Mouse (Mus musculus): ENCODE results near the gene Rac2. TPM values are rescaled to one million over a fixed set of nuclear protein-coding genes. Genes with fewer than 3 reads are reported as not detected.

The Rac2 gene
- polyA plus RNA-seq, 1 experiment: 117 TPM

GRCm38 (mm10) chr15:78588900-78589299 is 16.3 kb upstream of the Rac2 start:
- Histone ChIP-seq H3K36me3 (ENCODE audit: control insufficient read depth, insufficient read depth, low read length) (no peaks in the 10 kb centered on the region), H3K4me3 (ENCODE audit: insufficient read depth, low read depth, low read length) (no peak overlapping the region), H3K27ac (ENCODE audit: insufficient read depth, low read depth, low read length) (no peak overlapping the region), H3K27me3 (replicated peaks; ENCODE audit: control insufficient read depth, insufficient read depth, low read length) (no peaks in the 10 kb centered on the region), H3K4me1 (ENCODE audit: control insufficient read depth, insufficient read depth, low read length) (no peaks in the 10 kb centered on the region)
- TF ChIP-seq CTCF (conservative IDR thresholded peaks at IDR 0.05; ENCODE audit: insufficient read depth, insufficient read length, low read depth, low read length): no peak
- TF ChIP-seq POLR2A (IDR thresholded peaks at IDR 0.05; ENCODE audit: low read depth, low read length): no peak
- WGBS: 76% methylated on average over 4 of the region's 4 CpGs
- DNase-seq: peak; percentile 31

GRCm38 (mm10) chr15:78588049-78588448 is 15.5 kb upstream of the Rac2 start:
- no peaks in the 10 kb centered on the region for H3K4me1 ChIP-seq (ENCODE audit: control insufficient read depth, insufficient read depth, low read length)
- H3K4me3 ChIP-seq (ENCODE audit: insufficient read depth, low read depth, low read length): no peak overlapping the region
- H3K27me3 ChIP-seq (replicated peaks; ENCODE audit: control insufficient read depth, insufficient read depth, low read length): no peaks in the 10 kb centered on the region
- WGBS: 88% methylated on average over 4 of the region's 4 CpGs
- no peak for DNase-seq
- H3K27ac ChIP-seq (ENCODE audit: insufficient read depth, low read depth, low read length): no peak overlapping the region
- TF ChIP-seq CTCF (conservative IDR thresholded peaks at IDR 0.05; ENCODE audit: insufficient read depth, insufficient read length, low read depth, low read length) (no peak), POLR2A (IDR thresholded peaks at IDR 0.05; ENCODE audit: low read depth, low read length) (no peak)
- H3K36me3 ChIP-seq (ENCODE audit: control insufficient read depth, insufficient read depth, low read length): no peaks in the 10 kb centered on the region

GRCm38 (mm10) chr15:78587050-78587994 is 14.7 kb upstream of the Rac2 start:
- Histone ChIP-seq H3K4me1 (ENCODE audit: control insufficient read depth, insufficient read depth, low read length) (no peaks in the 10 kb centered on the region), H3K36me3 (ENCODE audit: control insufficient read depth, insufficient read depth, low read length) (no peaks in the 10 kb centered on the region), H3K27ac (ENCODE audit: insufficient read depth, low read depth, low read length) (no peak overlapping the region), H3K27me3 (replicated peaks; ENCODE audit: control insufficient read depth, insufficient read depth, low read length) (no peaks in the 10 kb centered on the region), H3K4me3 (ENCODE audit: insufficient read depth, low read depth, low read length) (no peak overlapping the region)
- peak; percentile 86 for DNase-seq
- TF ChIP-seq POLR2A (IDR thresholded peaks at IDR 0.05; ENCODE audit: low read depth, low read length) (no peak), CTCF (conservative IDR thresholded peaks at IDR 0.05; ENCODE audit: insufficient read depth, insufficient read length, low read depth, low read length) (peak; percentile 91)
- WGBS: 56% methylated on average over 18 of the region's 18 CpGs

- WGBS: 85% methylated on average over 7 of the region's 7 CpGs
- no peak for TF ChIP-seq CTCF (conservative IDR thresholded peaks at IDR 0.05; ENCODE audit: insufficient read depth, insufficient read length, low read depth, low read length)
- no peak for TF ChIP-seq POLR2A (IDR thresholded peaks at IDR 0.05; ENCODE audit: low read depth, low read length)
These were observed 12.8 kb upstream of the Rac2 start for GRCm38 (mm10) chr15:78585404-78585803.

GRCm38 (mm10) chr15:78583352-78583751 is 10.8 kb upstream of the Rac2 start:
- H3K4me3 ChIP-seq (ENCODE audit: insufficient read depth, low read depth, low read length): no peak overlapping the region
- no peak for DNase-seq
- H3K27me3 ChIP-seq (replicated peaks; ENCODE audit: control insufficient read depth, insufficient read depth, low read length): no peaks in the 10 kb centered on the region
- TF ChIP-seq POLR2A (IDR thresholded peaks at IDR 0.05; ENCODE audit: low read depth, low read length) (no peak), CTCF (conservative IDR thresholded peaks at IDR 0.05; ENCODE audit: insufficient read depth, insufficient read length, low read depth, low read length) (no peak)
- H3K4me1 ChIP-seq (ENCODE audit: control insufficient read depth, insufficient read depth, low read length): no peaks in the 10 kb centered on the region
- 47% methylated on average over 11 of the region's 11 CpGs for WGBS
- no peak overlapping the region for H3K27ac ChIP-seq (ENCODE audit: insufficient read depth, low read depth, low read length)
- H3K36me3 ChIP-seq (ENCODE audit: control insufficient read depth, insufficient read depth, low read length): no peaks in the 10 kb centered on the region

More at GRCm38 (mm10) chr15:78585404-78585803, 12.8 kb upstream of the Rac2 start:
- Histone ChIP-seq H3K4me3 (ENCODE audit: insufficient read depth, low read depth, low read length) (no peak overlapping the region), H3K27ac (ENCODE audit: insufficient read depth, low read depth, low read length) (no peak overlapping the region), H3K4me1 (ENCODE audit: control insufficient read depth, insufficient read depth, low read length) (no peaks in the 10 kb centered on the region), H3K36me3 (ENCODE audit: control insufficient read depth, insufficient read depth, low read length) (no peaks in the 10 kb centered on the region), H3K27me3 (replicated peaks; ENCODE audit: control insufficient read depth, insufficient read depth, low read length) (no peaks in the 10 kb centered on the region)
- no peak for DNase-seq

- Histone ChIP-seq H3K27me3 (replicated peaks; ENCODE audit: control insufficient read depth, insufficient read depth, low read length) (no peaks in the 10 kb centered on the region), H3K4me3 (ENCODE audit: insufficient read depth, low read depth, low read length) (no peak overlapping the region), H3K36me3 (ENCODE audit: control insufficient read depth, insufficient read depth, low read length) (no peaks in the 10 kb centered on the region), H3K4me1 (ENCODE audit: control insufficient read depth, insufficient read depth, low read length) (no peaks in the 10 kb centered on the region), H3K27ac (ENCODE audit: insufficient read depth, low read depth, low read length) (no peak overlapping the region)
- TF ChIP-seq CTCF (conservative IDR thresholded peaks at IDR 0.05; ENCODE audit: insufficient read depth, insufficient read length, low read depth, low read length) (no peak), POLR2A (IDR thresholded peaks at IDR 0.05; ENCODE audit: low read depth, low read length) (no peak)
- WGBS: 69% methylated on average over 4 of the region's 4 CpGs
- no peak for DNase-seq
These were observed 3.8 kb upstream of the Rac2 start for GRCm38 (mm10) chr15:78576284-78576810.

- no peaks in the 10 kb centered on the region for H3K27me3 ChIP-seq (replicated peaks; ENCODE audit: control insufficient read depth, insufficient read depth, low read length)
- no peaks in the 10 kb centered on the region for H3K36me3 ChIP-seq (ENCODE audit: control insufficient read depth, insufficient read depth, low read length)
- H3K27ac ChIP-seq (ENCODE audit: insufficient read depth, low read depth, low read length): no peak overlapping the region
- DNase-seq: no peak
- no peak for TF ChIP-seq POLR2A (IDR thresholded peaks at IDR 0.05; ENCODE audit: low read depth, low read length)
- TF ChIP-seq CTCF (conservative IDR thresholded peaks at IDR 0.05; ENCODE audit: insufficient read depth, insufficient read length, low read depth, low read length): no peak
- 75% methylated on average over 5 of the region's 5 CpGs for WGBS
- H3K4me3 ChIP-seq (ENCODE audit: insufficient read depth, low read depth, low read length): no peak overlapping the region
- H3K4me1 ChIP-seq (ENCODE audit: control insufficient read depth, insufficient read depth, low read length): no peaks in the 10 kb centered on the region
These were observed 348 bp downstream of the Rac2 start for GRCm38 (mm10) chr15:78572270-78572600.
